Mouse (Mus musculus) ES-E14 (cell line): ENCODE results near the gene Olfr453. TPM values are rescaled to one million over a fixed set of nuclear protein-coding genes. Genes with fewer than 3 reads are reported as not detected.

ENCODE experiments used
- DNase-seq: peaks from one replicate; pipeline ENCODE4 v3.0.0-alpha.2; 2013; ENCODE audit warnings: low read depth, low spot score
- H3K27ac ChIP-seq: 2 replicates; pipeline ENCODE4 v1.5.1; 2012; ENCODE audit warnings: low read depth, mild to moderate bottlenecking, low read length, moderate library complexity, mixed read lengths; ENCODE audit not compliant: poor library complexity, insufficient read depth, severe bottlenecking
- H3K36me3 ChIP-seq: 2 replicates; pipeline ENCODE4 v1.6.1; 2012; ENCODE audit warnings: mild to moderate bottlenecking, low read length, moderate library complexity, mixed read lengths; ENCODE audit not compliant: control insufficient read depth, poor library complexity, insufficient read depth, severe bottlenecking
- H3K4me1 ChIP-seq, 2 experiments: fragments of 150-350 bp in 1 of 2; sonication (generic) in 1 of 2; 2 replicates each; pipeline ENCODE4 v1.6.1; 2012; ENCODE audit warnings: low read length in 2 of 2, mild to moderate bottlenecking in 1 of 2, mixed read lengths in 1 of 2; ENCODE audit not compliant: control insufficient read depth in 2 of 2, insufficient read depth in 2 of 2, poor library complexity in 1 of 2
- H3K4me3 ChIP-seq, 2 experiments: fragments of 150-350 bp in 1 of 2; sonication (generic) in 1 of 2; 2 replicates each; pipeline ENCODE4 v1.5.1; 2012; ENCODE audit warnings: low read length in 2 of 2, low read depth in 1 of 2, mild to moderate bottlenecking in 1 of 2, mixed read lengths in 1 of 2; ENCODE audit not compliant: insufficient read depth in 1 of 2, poor library complexity in 1 of 2, severe bottlenecking in 1 of 2
- H3K9ac ChIP-seq: 2 replicates; pipeline ENCODE4 v1.6.1; 2012; ENCODE audit warnings: low read depth, mild to moderate bottlenecking, low read length, mixed read lengths; ENCODE audit not compliant: poor library complexity, insufficient read depth, severe bottlenecking
- H3K9me3 ChIP-seq: fragments of 150-350 bp; sonication (generic); 2 replicates; pipeline ENCODE4 v1.6.1; 2012; ENCODE audit warnings: low read depth, mild to moderate bottlenecking, low read length; ENCODE audit not compliant: control insufficient read depth, insufficient read depth
- CHD2 ChIP-seq: IDR thresholded peaks from 2 replicates; pipeline ENCODE4 v1.6.1; 2014; ENCODE audit warnings: mild to moderate bottlenecking, low read depth, low read length, inconsistent platforms
- HCFC1 ChIP-seq: IDR thresholded peaks from 2 replicates; pipeline ENCODE4 v1.6.1; 2012; ENCODE audit warnings: low read length, inconsistent platforms, borderline replicate concordance; ENCODE audit not compliant: insufficient read depth
- MAFK ChIP-seq: IDR thresholded peaks from 2 replicates; pipeline ENCODE4 v1.6.1; 2014; ENCODE audit warnings: mild to moderate bottlenecking, low read depth, low read length, inconsistent platforms; ENCODE audit not compliant: insufficient read depth
- ZC3H11A ChIP-seq: IDR thresholded peaks from 2 replicates; pipeline ENCODE4 v1.6.1; 2012; ENCODE audit warnings: low read depth, mild to moderate bottlenecking, inconsistent platforms, low read length, borderline replicate concordance
- ZNF384 ChIP-seq: IDR thresholded peaks from 2 replicates; pipeline ENCODE4 v1.6.1; 2012; ENCODE audit warnings: low read depth, low read length, inconsistent platforms
- in situ Hi-C, 2 experiments: fragments of 600-800 bp; cut with MboI; formaldehyde crosslinking; loops; one replicate each; pipeline ENCODE4 v1.15.1; 2025; ENCODE audit warnings: low sequenced_read_pairs in 2 of 2, inconsistent platforms in 1 of 2; ENCODE audit not compliant: unreplicated experiment in 2 of 2
- total RNA-seq: library from RNA; depleted of rRNA; stranded (reverse); fragments of 300-350 nt; gene quantifications from 2 replicates; pipeline ENCODE4 v1.2.3, GENCODE M21; 2012

Olfr453 gene
- total RNA-seq, 1 experiment: not detected

GRCm38 (mm10) chr6:42747846-42748245 is 8.7 kb downstream of the Olfr453 start:
- Histone ChIP-seq H3K4me3 (no peak overlapping the region), H3K27ac (no peak overlapping the region), H3K4me1 (no peaks in the 10 kb centered on the region), H3K36me3 (no peaks in the 10 kb centered on the region), H3K9me3 (no peaks in the 10 kb centered on the region), H3K9ac (no peak overlapping the region)
- DNase-seq: no peak
- in situ Hi-C loops: no loop called here
- TF ChIP-seq MAFK: no peak
- no peak for TF ChIP-seq ZNF384
- no peak for TF ChIP-seq ZC3H11A
- no peak for TF ChIP-seq CHD2
- TF ChIP-seq HCFC1: no peak

- in situ Hi-C loops: no loop called here
- Histone ChIP-seq H3K9me3 (no peaks in the 10 kb centered on the region), H3K36me3 (no peaks in the 10 kb centered on the region), H3K4me1 (no peaks in the 10 kb centered on the region), H3K9ac (no peak within 1 kb of the TSS), H3K27ac (no peak within 1 kb of the TSS), H3K4me3 (no peak within 1 kb of the TSS)
- no peak for DNase-seq
- TF ChIP-seq CHD2: no peak
- no peak for TF ChIP-seq ZC3H11A
- no peak for TF ChIP-seq MAFK
These were observed 16.9 kb downstream of the Olfr453 start, which contains the start of gene Olfr38 for GRCm38 (mm10) chr6:42756104-42756503. Gene Olfr38 (plus strand): TSS chr6:42756404.

- Histone ChIP-seq H3K9me3 (no peaks in the 10 kb centered on the region), H3K27ac (no peak overlapping the region), H3K36me3 (no peaks in the 10 kb centered on the region), H3K4me1 (no peaks in the 10 kb centered on the region), H3K9ac (no peak overlapping the region), H3K4me3 (no peak overlapping the region)
- no peak for DNase-seq
- no peak for TF ChIP-seq CHD2
- peak; percentile 86 for TF ChIP-seq MAFK
- TF ChIP-seq ZNF384: no peak
- no peak for TF ChIP-seq HCFC1
- TF ChIP-seq ZC3H11A: no peak
- in situ Hi-C loops: no loop called here
These were observed 37.9 kb downstream of the Olfr453 start for GRCm38 (mm10) chr6:42777066-42777465.

- in situ Hi-C loops: no loop called here
- TF ChIP-seq CHD2 (no peak), MAFK (no peak), HCFC1 (no peak), ZNF384 (no peak), ZC3H11A (no peak)
- Histone ChIP-seq H3K4me1 (no peaks in the 10 kb centered on the region), H3K9me3 (no peaks in the 10 kb centered on the region), H3K36me3 (no peaks in the 10 kb centered on the region), H3K4me3 (no peak within 1 kb of the TSS), H3K9ac (no peak within 1 kb of the TSS), H3K27ac (no peak within 1 kb of the TSS)
- DNase-seq: no peak
These were observed 45.6 kb downstream of the Olfr453 start, which contains the start of gene Olfr452 for GRCm38 (mm10) chr6:42784793-42785192. Gene Olfr452 (plus strand): TSS chr6:42785093.

DNA sequence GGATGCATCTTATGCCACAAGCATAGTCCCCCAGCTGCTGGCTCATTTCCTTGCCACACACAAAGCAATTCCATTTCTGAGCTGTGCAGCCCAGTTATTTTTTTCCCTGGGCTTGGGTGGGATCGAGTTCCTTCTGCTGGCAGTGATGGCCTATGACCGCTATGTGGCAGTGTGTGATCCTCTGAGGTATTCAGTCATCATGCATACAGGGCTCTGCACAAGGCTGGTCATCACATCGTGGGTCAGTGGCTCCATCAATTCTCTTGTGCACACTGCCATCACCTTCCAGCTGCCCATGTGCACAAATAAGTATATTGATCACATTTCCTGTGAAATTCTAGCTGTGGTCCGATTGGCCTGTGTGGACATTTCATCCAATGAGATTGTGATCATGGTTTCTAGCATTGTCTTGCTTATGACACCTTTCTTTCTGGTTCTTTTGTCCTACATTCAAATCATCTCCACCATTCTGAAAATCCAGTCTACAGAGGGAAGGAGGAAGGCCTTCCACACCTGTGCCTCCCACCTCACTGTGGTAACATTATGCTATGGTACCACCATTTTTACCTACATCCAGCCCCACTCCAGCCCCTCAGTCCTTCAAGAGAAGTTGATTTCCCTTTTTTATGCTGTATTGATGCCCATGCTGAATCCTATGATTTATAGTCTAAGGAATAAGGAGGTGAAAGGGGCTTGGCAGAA is 51.2 kb downstream of the Olfr453 start:
- TF ChIP-seq MAFK (no peak), ZC3H11A (no peak), ZNF384 (no peak), CHD2 (no peak), HCFC1 (no peak)
- in situ Hi-C loops: no loop called here
- Histone ChIP-seq H3K27ac (no peak overlapping the region), H3K9ac (no peak overlapping the region), H3K36me3 (no peaks in the 10 kb centered on the region), H3K9me3 (no peaks in the 10 kb centered on the region), H3K4me3 (no peak overlapping the region), H3K4me1 (no peaks in the 10 kb centered on the region)
- no peak for DNase-seq
